Mouse (Mus musculus) neural tube, embryonic 14.5 days (tissue): Measurements from ENCODE around the gene Rab6a. TPM values are rescaled to one million over a fixed set of nuclear protein-coding genes. Genes with fewer than 3 reads are reported as not detected.
A peak's percentile ranks its signal among the peaks of the same experiment; 100 is the strongest.

Experiments used
- ATAC-seq: fragments of 200-750 bp; cut with Nextera tagmentation; 2 replicates; pipeline ENCODE4 v1.8.0; 2017; ENCODE audit warnings: low read depth, mild to moderate bottlenecking, moderate TSS enrichment, moderate library complexity
- H3K27ac ChIP-seq: fragments of 300-500 bp; sonication (generic); 2 replicates; pipeline ENCODE4 v1.5.1; 2014; ENCODE audit warnings: low read depth, mild to moderate bottlenecking, control low read depth, low read length, moderate library complexity, mixed read lengths
- H3K27me3 ChIP-seq: fragments of 300-500 bp; sonication (generic); 2 replicates; pipeline ENCODE4 v1.6.1; 2014; ENCODE audit warnings: low read length; ENCODE audit not compliant: control insufficient read depth, insufficient read depth
- H3K36me3 ChIP-seq: fragments of 300-500 bp; sonication (generic); 2 replicates; pipeline ENCODE4 v1.6.1; 2014; ENCODE audit warnings: low read length, mixed read lengths; ENCODE audit not compliant: control insufficient read depth, insufficient read depth
- H3K4me1 ChIP-seq: fragments of 300-500 bp; sonication (generic); 2 replicates; pipeline ENCODE4 v1.6.1; 2014; ENCODE audit warnings: low read length; ENCODE audit not compliant: control insufficient read depth, insufficient read depth
- H3K4me2 ChIP-seq: fragments of 300-500 bp; sonication (generic); 2 replicates; pipeline ENCODE4 v1.6.1; 2014; ENCODE audit warnings: mild to moderate bottlenecking, low read depth, low read length, control low read depth
- H3K4me3 ChIP-seq: fragments of 300-500 bp; sonication (generic); 2 replicates; pipeline ENCODE4 v1.5.1; 2014; ENCODE audit warnings: low read depth, low read length, control low read depth, mixed read lengths
- H3K9ac ChIP-seq: fragments of 300-500 bp; sonication (generic); replicated peaks from 2 replicates; pipeline ENCODE4 v1.6.1; 2014; ENCODE audit warnings: low read depth, mild to moderate bottlenecking, control low read depth, low read length, mixed read lengths
- H3K9me3 ChIP-seq: fragments of 300-500 bp; sonication (generic); 2 replicates; pipeline ENCODE4 v1.6.1; 2016; ENCODE audit warnings: low read length; ENCODE audit not compliant: control insufficient read depth
- WGBS: fragments of 180-500 bp; shearing (Covaris S2); extraction: QIAGEN DNeasy Blood & Tissue Kit; methylation state at CpG from one replicate; pipeline ENCODE4 v1.1.7; 2014; 5-methylcytosine and 5-hydroxymethylcytosine counted together
- polyA plus RNA-seq: library from polyadenylated mRNA; unstranded; fragments of >200 nt; fragmentation: Nextera tagmentation; extraction: Ambion mirVana; gene quantifications from 2 replicates; pipeline ENCODE4 v1.2.1, GENCODE M21; 2014

Rab6a gene
- polyA plus RNA-seq, 1 experiment from 2014 or later: 324 TPM

DNA sequence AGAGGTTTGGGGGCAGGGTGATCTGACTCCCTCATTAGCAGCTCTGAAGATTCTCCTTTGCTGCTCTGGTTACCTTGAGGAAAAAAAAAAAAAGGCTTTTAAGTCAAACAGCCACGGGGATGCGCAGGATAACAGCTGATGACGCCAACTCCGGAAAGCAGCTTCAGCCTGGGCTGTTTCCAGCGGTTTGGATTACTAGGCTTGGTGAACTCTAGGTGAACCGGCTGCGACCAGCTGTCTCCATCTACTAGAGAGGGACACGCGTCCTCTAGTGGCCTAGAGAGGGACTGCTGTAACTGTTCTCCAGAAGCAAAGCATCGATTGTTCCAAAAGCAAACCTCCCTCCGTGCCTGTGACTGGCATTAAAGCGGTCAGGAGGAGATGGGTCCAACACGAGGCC, 56.0 kb downstream of the Rab6a start:
- Histone ChIP-seq H3K27ac (peak overlapping the region; percentile 44; the same call in 1 of the 2 replicates), H3K9me3 (no peaks in the 10 kb centered on the region), H3K4me2 (peak overlapping the region; percentile 19; the same call in 1 of the 2 replicates), H3K36me3 (no peaks in the 10 kb centered on the region), H3K4me1 (peaks cover 3% of the 10 kb centered on the region; the same call in 1 of the 2 replicates), H3K4me3 (no peak overlapping the region), H3K27me3 (no peaks in the 10 kb centered on the region), H3K9ac (peak overlapping the region; percentile 25; the same call in 1 of the 2 replicates)
- 2% methylated on average over 13 of the region's 13 CpGs for WGBS
- ATAC-seq: peak; percentile 96

DNA sequence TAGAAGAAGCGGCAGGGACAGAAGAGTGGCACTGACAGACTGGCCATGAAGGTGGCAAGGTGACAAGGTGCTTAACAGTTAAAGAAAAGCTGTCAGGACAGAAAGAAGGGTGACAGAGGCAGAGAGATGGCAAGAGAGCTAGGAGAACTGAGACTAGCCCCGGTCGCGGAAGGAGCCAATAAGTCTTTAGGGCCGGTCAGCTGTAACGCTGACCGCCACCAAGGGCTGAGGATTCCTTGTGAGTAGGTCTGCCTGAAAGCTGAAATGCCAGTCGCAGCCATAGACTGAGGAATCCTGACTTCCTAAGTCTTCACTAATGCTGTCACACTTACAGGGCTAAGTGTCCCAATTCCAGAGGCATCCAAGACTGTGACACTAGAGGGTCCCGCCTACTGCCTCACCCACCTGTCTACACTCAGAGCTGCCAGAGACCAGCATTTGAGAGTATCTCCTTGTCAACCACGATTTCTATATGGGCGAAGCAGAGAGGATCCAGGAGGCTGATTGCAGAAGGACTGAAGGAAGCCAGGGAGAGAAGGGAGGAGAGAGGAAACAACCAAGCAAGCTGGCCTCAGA, 56.6 kb downstream of the Rab6a start:
- Histone ChIP-seq H3K27ac (no peak overlapping the region), H3K9ac (no peak overlapping the region), H3K36me3 (no peaks in the 10 kb centered on the region), H3K4me1 (peaks cover 3% of the 10 kb centered on the region; the same call in 1 of the 2 replicates), H3K27me3 (no peaks in the 10 kb centered on the region), H3K9me3 (no peaks in the 10 kb centered on the region), H3K4me3 (no peak overlapping the region), H3K4me2 (peak overlapping the region; percentile 19; the same call in 1 of the 2 replicates)
- 71% methylated on average over 11 of the region's 11 CpGs for WGBS
- ATAC-seq: peak; percentile 12; the same call in 1 of the 2 replicates

DNA sequence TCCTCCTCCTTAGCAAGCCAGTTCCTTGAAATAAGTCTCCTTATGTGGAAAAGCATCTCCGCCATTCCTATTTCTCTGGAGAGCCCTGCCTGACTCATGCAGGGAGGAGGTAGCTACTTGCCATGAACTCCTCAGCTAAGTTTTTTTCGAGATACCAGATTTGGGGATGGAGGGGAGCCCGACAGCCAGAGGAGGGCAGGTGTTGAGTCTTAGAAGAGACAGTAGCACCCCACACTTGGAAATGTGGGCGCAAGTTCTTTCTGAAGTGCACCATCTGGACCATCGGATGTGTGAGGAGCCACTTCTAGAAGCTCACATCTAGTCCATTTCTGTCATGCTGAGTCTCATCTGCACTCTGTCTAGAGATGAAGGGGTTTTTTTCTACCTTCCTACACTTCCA, 63.4 kb downstream of the Rab6a start:
- Histone ChIP-seq H3K4me2 (no peak overlapping the region), H3K27ac (no peak overlapping the region), H3K27me3 (no peaks in the 10 kb centered on the region), H3K9me3 (no peaks in the 10 kb centered on the region), H3K9ac (no peak overlapping the region), H3K4me3 (no peak overlapping the region), H3K4me1 (no peaks in the 10 kb centered on the region), H3K36me3 (no peaks in the 10 kb centered on the region)
- ATAC-seq: no peak
- 87% methylated on average over 5 of the region's 5 CpGs for WGBS

DNA sequence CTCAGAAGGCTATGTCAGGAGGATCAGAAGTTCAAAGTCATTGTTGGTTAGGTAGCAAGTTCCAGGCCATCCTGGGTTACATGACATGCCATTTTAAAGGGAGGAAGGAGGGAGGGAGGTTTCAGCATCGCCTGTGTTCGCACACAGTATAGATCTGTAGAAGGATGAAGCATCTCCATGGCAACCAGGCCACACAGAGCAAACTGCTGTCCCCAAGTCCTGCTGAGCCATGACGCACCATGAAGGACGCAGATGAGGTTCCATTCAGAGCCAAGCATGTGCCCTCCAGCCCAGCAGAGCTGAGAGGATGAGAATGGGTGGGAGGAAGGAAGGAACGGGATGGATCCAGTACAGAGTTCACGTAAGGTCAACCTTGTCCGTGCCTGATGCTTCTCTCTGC, 66.2 kb downstream of the Rab6a start:
- H3K9me3 ChIP-seq: no peaks in the 10 kb centered on the region
- WGBS: 34% methylated on average over 7 of the region's 7 CpGs
- H3K27me3 ChIP-seq: no peaks in the 10 kb centered on the region
- H3K4me3 ChIP-seq: no peak overlapping the region
- H3K27ac ChIP-seq: no peak overlapping the region
- no peak for ATAC-seq
- no peak overlapping the region for H3K4me2 ChIP-seq
- H3K9ac ChIP-seq: no peak overlapping the region
- no peaks in the 10 kb centered on the region for H3K4me1 ChIP-seq
- no peaks in the 10 kb centered on the region for H3K36me3 ChIP-seq

DNA sequence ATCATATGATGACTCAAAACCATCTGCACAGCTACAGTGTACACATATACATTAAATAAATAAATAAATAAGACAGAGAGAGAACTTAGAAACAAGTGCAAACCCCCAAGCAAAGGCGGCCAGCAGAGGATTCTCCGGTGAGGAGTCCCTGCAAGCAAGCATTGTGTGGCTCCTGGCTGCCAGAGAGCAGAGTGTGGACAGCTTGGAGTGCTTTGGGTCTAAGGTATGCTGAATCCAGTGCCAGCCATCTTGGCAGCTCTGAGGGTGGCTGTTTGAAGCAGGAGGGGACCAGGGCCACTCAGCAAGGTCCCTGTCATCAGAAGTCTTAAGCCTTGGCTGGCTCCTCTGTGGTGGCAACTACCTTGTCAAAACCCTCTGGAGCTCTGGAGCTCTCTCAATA, 67.7 kb downstream of the Rab6a start:
- no peak overlapping the region for H3K4me3 ChIP-seq
- 97% methylated on average over 2 of the region's 2 CpGs for WGBS
- ATAC-seq: no peak
- H3K27me3 ChIP-seq: no peaks in the 10 kb centered on the region
- no peaks in the 10 kb centered on the region for H3K4me1 ChIP-seq
- no peak overlapping the region for H3K9ac ChIP-seq
- H3K9me3 ChIP-seq: no peaks in the 10 kb centered on the region
- H3K27ac ChIP-seq: no peak overlapping the region
- no peak overlapping the region for H3K4me2 ChIP-seq
- H3K36me3 ChIP-seq: no peaks in the 10 kb centered on the region

DNA sequence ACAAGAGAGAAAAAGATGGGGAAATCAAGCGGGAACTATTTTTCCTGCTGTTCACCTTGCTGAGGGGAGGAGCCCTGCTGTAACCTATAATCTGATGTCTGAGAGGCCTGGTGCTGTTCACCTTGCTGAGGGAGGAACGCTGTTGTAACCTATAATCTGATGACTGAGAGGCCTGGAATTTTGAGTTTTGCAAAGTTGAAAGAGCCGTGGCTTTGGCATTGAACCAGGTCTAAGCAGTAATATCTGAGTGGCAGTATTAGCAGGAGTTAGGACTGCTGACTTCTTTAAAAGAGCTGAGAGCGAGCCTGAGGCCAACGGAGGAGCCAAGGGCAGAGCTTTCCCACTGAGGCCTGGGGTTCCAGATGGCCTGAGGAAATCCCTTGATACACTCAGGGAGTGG, 70.8 kb downstream of the Rab6a start:
- no peak overlapping the region for H3K4me2 ChIP-seq
- no peak overlapping the region for H3K9ac ChIP-seq
- H3K9me3 ChIP-seq: no peaks in the 10 kb centered on the region
- no peaks in the 10 kb centered on the region for H3K36me3 ChIP-seq
- ATAC-seq: no peak
- WGBS: 83% methylated on average over 5 of the region's 5 CpGs
- H3K27ac ChIP-seq: no peak overlapping the region
- H3K4me1 ChIP-seq: no peaks in the 10 kb centered on the region
- no peaks in the 10 kb centered on the region for H3K27me3 ChIP-seq
- no peak overlapping the region for H3K4me3 ChIP-seq

DNA sequence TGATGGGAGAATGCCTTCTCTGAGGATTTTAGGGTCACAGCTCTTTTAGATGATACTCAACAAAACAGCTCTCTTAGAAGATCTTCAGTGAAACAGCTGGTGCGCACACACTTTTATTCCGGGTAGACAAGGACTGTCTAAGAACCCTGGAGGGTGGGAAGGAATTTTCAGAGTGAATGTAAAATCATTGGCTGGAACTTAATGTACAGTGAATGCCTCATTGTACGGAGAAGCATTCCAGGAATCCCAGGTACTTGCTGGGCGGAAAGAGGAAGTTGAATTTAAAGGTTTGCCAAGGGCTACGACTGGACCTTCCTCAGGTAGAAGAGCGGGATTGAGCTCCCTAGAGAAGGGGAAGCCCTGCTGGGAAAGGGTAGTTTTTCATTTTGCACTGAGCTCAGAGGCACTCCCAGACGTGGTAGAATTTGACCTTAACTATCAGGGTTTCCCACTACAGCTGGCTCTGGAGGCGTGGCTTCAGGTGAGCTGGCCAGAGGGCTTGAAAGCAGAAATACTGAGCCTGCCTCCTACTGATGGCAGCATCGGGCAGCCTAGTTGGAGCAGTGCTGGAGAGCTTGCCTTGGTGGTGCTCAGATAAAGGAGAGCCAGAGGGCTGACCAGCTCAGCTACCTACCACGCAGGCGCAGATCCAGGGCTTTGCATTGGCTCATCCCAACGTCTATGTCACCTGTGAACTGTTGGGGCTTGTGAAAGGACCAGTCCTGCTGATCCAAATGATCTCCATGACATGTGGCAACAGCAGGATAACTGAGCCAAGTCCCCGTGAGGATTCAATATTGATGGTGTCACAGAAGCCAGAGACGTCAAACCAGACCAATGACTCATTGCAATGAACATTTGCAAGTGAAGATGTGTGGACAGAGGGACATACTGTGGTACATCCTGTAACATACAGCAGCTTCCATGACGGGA, 72.0 kb downstream of the Rab6a start:
- no peak overlapping the region for H3K27ac ChIP-seq
- no peaks in the 10 kb centered on the region for H3K27me3 ChIP-seq
- WGBS: 66% methylated on average over 15 of the region's 15 CpGs
- no peaks in the 10 kb centered on the region for H3K36me3 ChIP-seq
- no peaks in the 10 kb centered on the region for H3K9me3 ChIP-seq
- H3K4me2 ChIP-seq: no peak overlapping the region
- no peak overlapping the region for H3K9ac ChIP-seq
- H3K4me1 ChIP-seq: no peaks in the 10 kb centered on the region
- H3K4me3 ChIP-seq: no peak overlapping the region
- ATAC-seq: no peak

DNA sequence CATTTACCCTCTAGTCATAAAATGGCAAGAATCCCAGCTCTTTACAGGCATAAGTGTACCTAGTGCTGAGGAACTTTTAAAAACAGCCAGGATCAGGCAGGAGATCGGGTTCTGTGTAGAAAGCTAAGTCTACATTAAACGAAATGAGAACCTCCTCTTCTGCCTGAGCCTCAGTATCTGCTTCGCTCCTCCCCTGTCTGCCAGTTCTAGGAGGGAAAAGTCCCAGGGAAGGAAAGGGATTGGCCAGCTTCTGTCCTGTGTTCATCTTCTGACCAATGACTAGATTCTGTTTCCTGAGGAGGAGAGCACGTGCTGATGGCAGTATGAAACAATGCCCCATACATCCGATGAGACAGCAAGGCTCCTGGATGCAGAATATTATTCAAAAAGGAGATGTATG, 73.9 kb downstream of the Rab6a start:
- no peak overlapping the region for H3K4me2 ChIP-seq
- H3K4me3 ChIP-seq: no peak overlapping the region
- no peaks in the 10 kb centered on the region for H3K4me1 ChIP-seq
- no peak overlapping the region for H3K27ac ChIP-seq
- no peak for ATAC-seq
- H3K27me3 ChIP-seq: no peaks in the 10 kb centered on the region
- H3K36me3 ChIP-seq: no peaks in the 10 kb centered on the region
- H3K9ac ChIP-seq: no peak overlapping the region
- H3K9me3 ChIP-seq: no peaks in the 10 kb centered on the region
- 55% methylated on average over 5 of the region's 5 CpGs for WGBS

DNA sequence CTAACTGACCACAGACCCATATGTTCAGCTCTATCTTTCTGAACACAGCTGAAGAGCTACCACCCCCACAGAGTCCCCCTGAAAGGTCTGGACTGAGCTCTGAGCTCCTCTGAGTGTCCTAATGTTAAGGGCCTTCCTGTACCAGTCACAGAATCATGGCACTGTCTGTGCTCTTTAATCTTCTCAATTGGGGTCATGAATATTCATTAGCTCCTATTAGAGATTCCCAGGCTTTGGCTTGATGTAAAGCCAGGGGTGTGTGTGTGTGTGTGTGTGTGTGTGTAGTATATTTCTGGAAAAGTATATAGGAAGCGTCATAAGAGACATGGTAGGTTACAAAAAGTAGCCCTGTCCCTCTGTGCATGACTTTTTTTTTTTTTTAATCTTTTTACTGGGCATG, 76.0 kb downstream of the Rab6a start:
- WGBS: 74% methylated on average over 1 of the region's 1 CpGs
- no peak overlapping the region for H3K9ac ChIP-seq
- ATAC-seq: peak; percentile 45; the same call in 1 of the 2 replicates

More for the DNA sequence above, 76.0 kb downstream of the Rab6a start:
- H3K9me3 ChIP-seq: no peaks in the 10 kb centered on the region
- no peak overlapping the region for H3K4me2 ChIP-seq
- no peaks in the 10 kb centered on the region for H3K27me3 ChIP-seq
- H3K36me3 ChIP-seq: no peaks in the 10 kb centered on the region
- H3K4me1 ChIP-seq: no peaks in the 10 kb centered on the region
- no peak overlapping the region for H3K4me3 ChIP-seq
- no peak overlapping the region for H3K27ac ChIP-seq
